Mouse (Mus musculus): ENCODE measurements around the gene Abca2. TPM values are rescaled to one million over a fixed set of nuclear protein-coding genes. Genes with fewer than 3 reads are reported as not detected.

Gene Abca2
- polyA plus RNA-seq (2015; fragmentation: Nextera tagmentation; extraction: Ambion mirVana): 12.7 and 14.3 TPM in 2 replicates

GRCm38 (mm10) chr2:25428442-25429236 is at the start of gene Abca2:
Abca2 (plus strand) TSS chr2:25428703.
- Histone ChIP-seq H3K27ac (ENCODE audit: low read length) (peak within 1 kb of the TSS; percentile 66), H3K4me3 (ENCODE audit: low read length) (peak within 1 kb of the TSS; percentile 74), H3K27me3 (ENCODE audit: insufficient read depth, low read length) (peaks cover 16% of the 10 kb centered on the region; the same call in 1 of the 2 replicates), H3K9me3 (ENCODE audit: low read length) (no peaks in the 10 kb centered on the region), H3K4me2 (replicated peaks; ENCODE audit: low read depth, low read length) (peak within 1 kb of the TSS; percentile 90), H3K9ac (replicated peaks; ENCODE audit: low read length) (peak within 1 kb of the TSS; percentile 87), H3K36me3 (ENCODE audit: insufficient read depth, low read length) (no peaks in the 10 kb centered on the region), H3K4me1 (ENCODE audit: insufficient read depth, low read length) (peaks cover 32% of the 10 kb centered on the region)
- ATAC-seq (ENCODE audit: low FRiP score, low TSS enrichment): peak; percentile 82
- WGBS: under 1% methylated on average over 81 of the region's 89 CpGs

DNA sequence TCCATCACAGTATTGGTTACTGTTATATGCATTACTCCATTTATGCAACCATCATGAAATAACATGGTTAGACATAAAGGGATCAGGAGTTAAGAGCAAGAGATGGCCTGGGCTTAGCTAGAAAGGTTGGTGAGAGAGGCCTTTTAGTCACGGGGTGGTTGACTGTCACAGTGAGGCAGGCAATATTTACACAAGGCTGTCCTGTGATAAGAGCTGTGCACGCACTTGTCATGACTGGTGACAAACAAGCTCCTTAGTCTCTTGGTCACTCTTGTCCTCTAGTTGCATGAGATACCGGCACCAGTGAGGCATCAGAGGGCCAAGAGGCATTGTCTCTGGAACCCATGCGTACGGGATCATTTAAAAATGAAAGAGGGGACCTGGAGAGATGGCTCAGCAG is 44.0 kb upstream of the Abca2 start:
- no peak overlapping the region for H3K4me3 ChIP-seq (ENCODE audit: low read length)
- WGBS: 75% methylated on average over 5 of the region's 5 CpGs

GRCm38 (mm10) chr2:25391266-25391665 is 37.2 kb upstream of the Abca2 start:
- Histone ChIP-seq H3K36me3 (ENCODE audit: insufficient read depth, low read length) (no peaks in the 10 kb centered on the region), H3K27me3 (ENCODE audit: insufficient read depth, low read length) (peaks cover 10% of the 10 kb centered on the region; the same call in 1 of the 2 replicates), H3K4me1 (ENCODE audit: insufficient read depth, low read length) (peaks cover 13% of the 10 kb centered on the region), H3K27ac (ENCODE audit: low read length) (no peak overlapping the region), H3K4me2 (replicated peaks; ENCODE audit: low read depth, low read length) (no peak overlapping the region), H3K9me3 (ENCODE audit: low read length) (no peaks in the 10 kb centered on the region), H3K9ac (replicated peaks; ENCODE audit: low read length) (no peak overlapping the region), H3K4me3 (ENCODE audit: low read length) (no peak overlapping the region)
- 74% methylated on average over 5 of the region's 5 CpGs for WGBS
- no peak for ATAC-seq (ENCODE audit: low FRiP score, low TSS enrichment)

More for the DNA sequence above, 44.0 kb upstream of the Abca2 start:
- no peaks in the 10 kb centered on the region for H3K9me3 ChIP-seq (ENCODE audit: low read length)
- ATAC-seq (ENCODE audit: low FRiP score, low TSS enrichment): no peak
- no peak overlapping the region for H3K9ac ChIP-seq (replicated peaks; ENCODE audit: low read length)
- H3K36me3 ChIP-seq (ENCODE audit: insufficient read depth, low read length): no peaks in the 10 kb centered on the region
- H3K27me3 ChIP-seq (ENCODE audit: insufficient read depth, low read length): no peaks in the 10 kb centered on the region
- no peak overlapping the region for H3K27ac ChIP-seq (ENCODE audit: low read length)
- no peak overlapping the region for H3K4me2 ChIP-seq (replicated peaks; ENCODE audit: low read depth, low read length)
- H3K4me1 ChIP-seq (ENCODE audit: insufficient read depth, low read length): no peaks in the 10 kb centered on the region

DNA sequence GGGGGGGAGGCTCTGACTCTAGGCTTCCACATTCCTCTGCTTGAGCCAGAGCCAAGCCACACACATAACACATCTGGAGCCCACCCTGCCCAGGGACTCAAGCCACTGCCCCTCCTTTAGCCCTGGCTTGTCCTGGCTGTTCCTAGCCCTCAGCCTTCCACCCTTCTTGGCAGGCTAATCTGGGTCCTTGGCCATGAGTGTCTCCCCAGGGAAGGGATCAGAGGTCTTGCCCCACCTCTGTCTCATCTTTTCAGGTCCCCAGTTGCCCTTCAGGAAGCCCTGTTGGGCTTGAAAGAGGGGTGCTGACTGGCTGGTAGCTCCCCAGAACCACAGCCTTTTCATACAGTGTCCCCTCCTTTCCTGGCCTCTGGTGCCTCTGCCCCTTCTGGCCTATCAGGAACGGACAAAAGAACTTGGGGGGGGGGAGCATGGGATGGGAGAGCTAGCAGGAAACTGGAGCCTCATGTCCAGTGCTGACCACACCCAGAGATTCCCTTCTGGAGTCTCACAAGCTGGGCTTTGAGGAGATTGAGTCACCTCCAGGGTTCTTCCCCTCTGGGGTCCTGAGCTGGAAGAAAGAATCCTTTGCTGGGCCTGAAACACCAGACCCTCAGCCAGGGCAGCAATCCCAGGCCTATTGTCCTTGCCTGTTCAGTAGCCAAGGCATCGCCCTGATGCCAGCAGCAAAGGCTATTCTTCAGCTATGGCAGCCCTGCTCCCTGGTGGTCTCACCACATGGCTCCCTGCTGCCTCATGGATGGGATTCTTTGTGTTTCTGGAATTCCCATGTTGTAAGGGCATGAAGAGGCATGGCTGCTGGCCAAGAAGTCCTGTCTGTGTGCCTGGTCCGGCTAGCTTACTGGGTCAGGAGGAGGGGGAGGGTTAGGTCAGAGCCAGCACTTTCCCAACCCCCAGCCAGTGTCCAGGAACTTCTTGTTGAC is 34.0 kb upstream of the Abca2 start:
- H3K4me1 ChIP-seq (ENCODE audit: insufficient read depth, low read length): peaks cover 20% of the 10 kb centered on the region
- ATAC-seq (ENCODE audit: low FRiP score, low TSS enrichment): no peak
- peaks cover 38% of the 10 kb centered on the region for H3K27me3 ChIP-seq (ENCODE audit: insufficient read depth, low read length)
- no peaks in the 10 kb centered on the region for H3K36me3 ChIP-seq (ENCODE audit: insufficient read depth, low read length)
- WGBS: 43% methylated on average over 3 of the region's 3 CpGs
- H3K9ac ChIP-seq (replicated peaks; ENCODE audit: low read length): no peak overlapping the region
- H3K4me3 ChIP-seq (ENCODE audit: low read length): no peak overlapping the region
- no peak overlapping the region for H3K27ac ChIP-seq (ENCODE audit: low read length)
- no peaks in the 10 kb centered on the region for H3K9me3 ChIP-seq (ENCODE audit: low read length)
- no peak overlapping the region for H3K4me2 ChIP-seq (replicated peaks; ENCODE audit: low read depth, low read length)

GRCm38 (mm10) chr2:25395721-25396596 is 32.5 kb upstream of the Abca2 start, which contains the start of gene Entpd2:
Entpd2 (plus strand) TSS chr2:25395874.
- Histone ChIP-seq H3K27ac (ENCODE audit: low read length) (no peak within 1 kb of the TSS), H3K9me3 (ENCODE audit: low read length) (no peaks in the 10 kb centered on the region)
- ATAC-seq (ENCODE audit: low FRiP score, low TSS enrichment): peak; percentile 66

GRCm38 (mm10) chr2:25396597-25396983 is 31.9 kb upstream of the Abca2 start:
- H3K36me3 ChIP-seq (ENCODE audit: insufficient read depth, low read length): no peaks in the 10 kb centered on the region
- H3K4me2 ChIP-seq (replicated peaks; ENCODE audit: low read depth, low read length): peak overlapping the region; percentile 63
- 41% methylated on average over 3 of the region's 3 CpGs for WGBS
- H3K4me3 ChIP-seq (ENCODE audit: low read length): peak overlapping the region; percentile 43
- H3K27ac ChIP-seq (ENCODE audit: low read length): no peak overlapping the region
- H3K27me3 ChIP-seq (ENCODE audit: insufficient read depth, low read length): peaks cover 56% of the 10 kb centered on the region
- no peaks in the 10 kb centered on the region for H3K9me3 ChIP-seq (ENCODE audit: low read length)
- no peak for ATAC-seq (ENCODE audit: low FRiP score, low TSS enrichment)
- H3K4me1 ChIP-seq (ENCODE audit: insufficient read depth, low read length): peaks cover 20% of the 10 kb centered on the region
- peak overlapping the region; percentile 43 for H3K9ac ChIP-seq (replicated peaks; ENCODE audit: low read length)

More at GRCm38 (mm10) chr2:25395721-25396596, 32.5 kb upstream of the Abca2 start, which contains the start of gene Entpd2:
- Histone ChIP-seq H3K36me3 (ENCODE audit: insufficient read depth, low read length) (no peaks in the 10 kb centered on the region), H3K27me3 (ENCODE audit: insufficient read depth, low read length) (peaks cover 51% of the 10 kb centered on the region), H3K9ac (replicated peaks; ENCODE audit: low read length) (peak within 1 kb of the TSS; percentile 43), H3K4me1 (ENCODE audit: insufficient read depth, low read length) (peaks cover 20% of the 10 kb centered on the region), H3K4me2 (replicated peaks; ENCODE audit: low read depth, low read length) (peak within 1 kb of the TSS; percentile 63), H3K4me3 (ENCODE audit: low read length) (peak within 1 kb of the TSS; percentile 43)
- WGBS: 1% methylated on average over 53 of the region's 57 CpGs

- peaks cover 58% of the 10 kb centered on the region for H3K27me3 ChIP-seq (ENCODE audit: insufficient read depth, low read length)
- no peak overlapping the region for H3K4me2 ChIP-seq (replicated peaks; ENCODE audit: low read depth, low read length)
- 46% methylated on average over 1 of the region's 1 CpGs for WGBS
Measured at GRCm38 (mm10) chr2:25397010-25397409, 31.5 kb upstream of the Abca2 start.

DNA sequence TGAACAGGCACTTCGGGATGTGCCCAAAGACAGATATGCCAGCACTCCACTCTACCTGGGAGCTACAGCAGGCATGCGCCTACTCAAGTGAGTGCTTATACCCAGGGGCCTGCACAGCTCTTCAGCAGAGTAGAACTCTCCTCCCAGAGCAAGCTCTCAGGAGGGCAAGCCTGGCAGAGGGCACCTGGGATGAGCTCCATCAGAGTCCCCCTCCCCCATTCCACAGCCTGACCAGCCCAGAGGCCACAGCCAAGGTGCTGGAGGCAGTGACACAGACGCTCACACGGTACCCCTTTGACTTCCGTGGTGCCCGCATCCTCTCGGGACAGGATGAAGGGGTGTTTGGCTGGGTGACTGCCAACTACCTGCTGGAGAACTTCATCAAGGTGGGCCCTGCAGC is 30.4 kb upstream of the Abca2 start:
- H3K4me3 ChIP-seq (ENCODE audit: low read length): no peak overlapping the region
- H3K4me1 ChIP-seq (ENCODE audit: insufficient read depth, low read length): peaks cover 23% of the 10 kb centered on the region
- no peak overlapping the region for H3K4me2 ChIP-seq (replicated peaks; ENCODE audit: low read depth, low read length)
- ATAC-seq (ENCODE audit: low FRiP score, low TSS enrichment): no peak
- no peaks in the 10 kb centered on the region for H3K36me3 ChIP-seq (ENCODE audit: insufficient read depth, low read length)
- H3K9ac ChIP-seq (replicated peaks; ENCODE audit: low read length): no peak overlapping the region
- H3K9me3 ChIP-seq (ENCODE audit: low read length): no peaks in the 10 kb centered on the region
- H3K27me3 ChIP-seq (ENCODE audit: insufficient read depth, low read length): peaks cover 59% of the 10 kb centered on the region
- WGBS: 92% methylated on average over 7 of the region's 7 CpGs
- no peak overlapping the region for H3K27ac ChIP-seq (ENCODE audit: low read length)

More at GRCm38 (mm10) chr2:25397010-25397409, 31.5 kb upstream of the Abca2 start:
- H3K4me3 ChIP-seq (ENCODE audit: low read length): no peak overlapping the region
- no peak overlapping the region for H3K27ac ChIP-seq (ENCODE audit: low read length)
- H3K36me3 ChIP-seq (ENCODE audit: insufficient read depth, low read length): no peaks in the 10 kb centered on the region
- H3K9me3 ChIP-seq (ENCODE audit: low read length): no peaks in the 10 kb centered on the region
- H3K9ac ChIP-seq (replicated peaks; ENCODE audit: low read length): no peak overlapping the region
- no peak for ATAC-seq (ENCODE audit: low FRiP score, low TSS enrichment)
- peaks cover 20% of the 10 kb centered on the region for H3K4me1 ChIP-seq (ENCODE audit: insufficient read depth, low read length)

- peaks cover 33% of the 10 kb centered on the region for H3K4me1 ChIP-seq (ENCODE audit: insufficient read depth, low read length)
- no peak within 1 kb of the TSS for H3K4me3 ChIP-seq (ENCODE audit: low read length)
- H3K9me3 ChIP-seq (ENCODE audit: low read length): no peaks in the 10 kb centered on the region
- ATAC-seq (ENCODE audit: low FRiP score, low TSS enrichment): no peak
- no peak within 1 kb of the TSS for H3K4me2 ChIP-seq (replicated peaks; ENCODE audit: low read depth, low read length)
- H3K36me3 ChIP-seq (ENCODE audit: insufficient read depth, low read length): no peaks in the 10 kb centered on the region
- no peak within 1 kb of the TSS for H3K9ac ChIP-seq (replicated peaks; ENCODE audit: low read length)
- peaks cover 63% of the 10 kb centered on the region for H3K27me3 ChIP-seq (ENCODE audit: insufficient read depth, low read length)
- WGBS: 74% methylated on average over 8 of the region's 8 CpGs
- no peak within 1 kb of the TSS for H3K27ac ChIP-seq (ENCODE audit: low read length)
Measured at GRCm38 (mm10) chr2:25399051-25399450, 29.5 kb upstream of the Abca2 start, which contains the start of gene Npdc1. Npdc1 (plus strand) TSS chr2:25399351.
